Mouse (Mus musculus) intestine, embryonic 14.5 days (tissue): ENCODE measurements at regions not wholly inside any gene's neighbourhood (a gene's known extent, or its start where the extent isn't known, plus 50 kb on each side); places are given as distances from the start of the nearest gene placed in this dataset.
A peak's percentile ranks its signal among the peaks of the same experiment; 100 is the strongest.

ENCODE experiments used
- ATAC-seq: fragments of 200-750 bp; cut with Nextera tagmentation; replicated peaks from 2 replicates; pipeline ENCODE4 v1.8.0; 2017; ENCODE audit warnings: low read depth, moderate number of reproducible peaks, moderate TSS enrichment, moderate library complexity; ENCODE audit not compliant: low FRiP score, low TSS enrichment
- DNase-seq: peaks from one replicate; pipeline ENCODE4 v3.0.0-alpha.2; 2018; ENCODE audit warnings: low spot score
- H3K27ac ChIP-seq: fragments of 300-500 bp; sonication (generic); 2 replicates; pipeline ENCODE4 v1.5.1; 2014; ENCODE audit warnings: low read depth, mild to moderate bottlenecking, control low read depth
- H3K27me3 ChIP-seq: fragments of 300-500 bp; sonication (generic); replicated peaks from 2 replicates; pipeline ENCODE4 v1.6.1; 2014; ENCODE audit warnings: low read length, control low read depth; ENCODE audit not compliant: control insufficient read depth, insufficient read depth
- H3K36me3 ChIP-seq: fragments of 300-500 bp; sonication (generic); 2 replicates; pipeline ENCODE4 v1.6.1; 2014; ENCODE audit warnings: low read length, control low read depth; ENCODE audit not compliant: control insufficient read depth, insufficient read depth
- H3K4me1 ChIP-seq: fragments of 300-500 bp; sonication (generic); replicated peaks from 2 replicates; pipeline ENCODE4 v1.6.1; 2014; ENCODE audit warnings: low read length, control low read depth, mixed read lengths; ENCODE audit not compliant: control insufficient read depth, insufficient read depth
- H3K4me2 ChIP-seq: fragments of 300-500 bp; sonication (generic); 2 replicates; pipeline ENCODE4 v1.6.1; 2014; ENCODE audit warnings: low read length
- H3K4me3 ChIP-seq: fragments of 300-500 bp; sonication (generic); 2 replicates; pipeline ENCODE4 v1.5.1; 2014; ENCODE audit warnings: low read depth, low read length, control low read depth, mixed read lengths
- H3K9ac ChIP-seq: fragments of 300-500 bp; sonication (generic); 2 replicates; pipeline ENCODE4 v1.6.1; 2014; ENCODE audit warnings: mild to moderate bottlenecking, low read length
- H3K9me3 ChIP-seq: fragments of 300-500 bp; sonication (generic); 2 replicates; pipeline ENCODE4 v1.6.1; 2016; ENCODE audit warnings: low read length, control low read depth; ENCODE audit not compliant: control insufficient read depth
- WGBS: fragments of 180-500 bp; shearing (Covaris S2); extraction: QIAGEN DNeasy Blood & Tissue Kit; methylation state at CpG from one replicate; pipeline ENCODE4 v1.1.7; 2014; 5-methylcytosine and 5-hydroxymethylcytosine counted together

- 65% methylated on average over 2 of the region's 2 CpGs for WGBS
- Histone ChIP-seq H3K9me3 (no peaks in the 10 kb centered on the region), H3K4me2 (no peak overlapping the region), H3K27me3 (no peaks in the 10 kb centered on the region), H3K27ac (no peak overlapping the region), H3K9ac (no peak overlapping the region), H3K36me3 (no peaks in the 10 kb centered on the region), H3K4me3 (no peak overlapping the region), H3K4me1 (no peaks in the 10 kb centered on the region)
- ATAC-seq = no peak
- no peak for DNase-seq
Measured at GRCm38 (mm10) chr2:105454353-105454752, 55.2 kb upstream of the Rcn1 start.

- H3K27ac ChIP-seq = no peak overlapping the region
- no peak overlapping the region for H3K4me2 ChIP-seq
- H3K27me3 ChIP-seq = no peaks in the 10 kb centered on the region
- no peaks in the 10 kb centered on the region for H3K9me3 ChIP-seq
- DNase-seq (no peak), ATAC-seq (no peak)
- no peak overlapping the region for H3K9ac ChIP-seq
- H3K4me1 ChIP-seq = no peaks in the 10 kb centered on the region
- no peak overlapping the region for H3K4me3 ChIP-seq
- no peaks in the 10 kb centered on the region for H3K36me3 ChIP-seq
Measured at GRCm38 (mm10) chr2:105454836-105455235, 55.7 kb upstream of the Rcn1 start.

GRCm38 (mm10) chr2:105458643-105459042 is 59.5 kb upstream of the Rcn1 start:
- Histone ChIP-seq H3K27ac (no peak overlapping the region), H3K36me3 (no peaks in the 10 kb centered on the region), H3K9me3 (no peaks in the 10 kb centered on the region), H3K9ac (no peak overlapping the region), H3K4me2 (no peak overlapping the region), H3K4me3 (no peak overlapping the region), H3K27me3 (no peaks in the 10 kb centered on the region), H3K4me1 (no peaks in the 10 kb centered on the region)
- DNase-seq = no peak
- WGBS = 88% methylated on average over 4 of the region's 4 CpGs
- ATAC-seq = no peak

GRCm38 (mm10) chr2:105459512-105459911 is 60.4 kb upstream of the Rcn1 start:
- no peak for ATAC-seq
- H3K27ac ChIP-seq = no peak overlapping the region
- 82% methylated on average over 9 of the region's 9 CpGs for WGBS
- H3K36me3 ChIP-seq = no peaks in the 10 kb centered on the region
- H3K9me3 ChIP-seq = no peaks in the 10 kb centered on the region
- no peaks in the 10 kb centered on the region for H3K4me1 ChIP-seq
- no peak overlapping the region for H3K4me3 ChIP-seq
- no peak for DNase-seq
- no peak overlapping the region for H3K4me2 ChIP-seq
- no peaks in the 10 kb centered on the region for H3K27me3 ChIP-seq
- no peak overlapping the region for H3K9ac ChIP-seq

- no peak for DNase-seq
Measured at GRCm38 (mm10) chr2:105465630-105466029, 66.5 kb upstream of the Rcn1 start.

GRCm38 (mm10) chr2:105468930-105469329 is 69.8 kb upstream of the Rcn1 start:
- no peaks in the 10 kb centered on the region for H3K27me3 ChIP-seq
- H3K4me3 ChIP-seq = no peak overlapping the region
- 42% methylated on average over 5 of the region's 5 CpGs for WGBS
- no peak overlapping the region for H3K9ac ChIP-seq
- DNase-seq = peak; percentile 65
- H3K27ac ChIP-seq = no peak overlapping the region
- H3K36me3 ChIP-seq = no peaks in the 10 kb centered on the region
- H3K4me1 ChIP-seq = no peaks in the 10 kb centered on the region
- H3K9me3 ChIP-seq = no peaks in the 10 kb centered on the region
- H3K4me2 ChIP-seq = no peak overlapping the region
- no peak for ATAC-seq

More at GRCm38 (mm10) chr2:105465630-105466029, 66.5 kb upstream of the Rcn1 start:
- no peak overlapping the region for H3K9ac ChIP-seq
- no peak overlapping the region for H3K4me3 ChIP-seq
- H3K36me3 ChIP-seq = no peaks in the 10 kb centered on the region
- H3K4me1 ChIP-seq = no peaks in the 10 kb centered on the region
- no peak overlapping the region for H3K27ac ChIP-seq
- no peaks in the 10 kb centered on the region for H3K9me3 ChIP-seq
- no peak overlapping the region for H3K4me2 ChIP-seq
- no peak for ATAC-seq
- 85% methylated on average over 6 of the region's 6 CpGs for WGBS
- H3K27me3 ChIP-seq = no peaks in the 10 kb centered on the region

GRCm38 (mm10) chr2:105476028-105476677 is 77.0 kb upstream of the Rcn1 start:
- ATAC-seq = peak; percentile 40; the same call in 1 of the 2 replicates
- Histone ChIP-seq H3K27ac (no peak overlapping the region), H3K4me2 (no peak overlapping the region), H3K4me1 (no peaks in the 10 kb centered on the region), H3K27me3 (no peaks in the 10 kb centered on the region), H3K9me3 (no peaks in the 10 kb centered on the region), H3K36me3 (no peaks in the 10 kb centered on the region), H3K9ac (no peak overlapping the region), H3K4me3 (no peak overlapping the region)
- peak; percentile 34 for DNase-seq
- WGBS = 68% methylated on average over 7 of the region's 7 CpGs

- H3K4me3 ChIP-seq = no peak overlapping the region
- DNase-seq (no peak), ATAC-seq (no peak)
- no peak overlapping the region for H3K27ac ChIP-seq
- no peak overlapping the region for H3K4me2 ChIP-seq
- no peak overlapping the region for H3K9ac ChIP-seq
- no peaks in the 10 kb centered on the region for H3K4me1 ChIP-seq
- no peaks in the 10 kb centered on the region for H3K36me3 ChIP-seq
- no peaks in the 10 kb centered on the region for H3K9me3 ChIP-seq
- no peaks in the 10 kb centered on the region for H3K27me3 ChIP-seq
- 78% methylated on average over 11 of the region's 11 CpGs for WGBS
Measured at GRCm38 (mm10) chr2:105481990-105482592, 83.0 kb upstream of the Rcn1 start.

- H3K9me3 ChIP-seq = no peaks in the 10 kb centered on the region
- no peak for DNase-seq
- no peak overlapping the region for H3K4me3 ChIP-seq
- no peaks in the 10 kb centered on the region for H3K4me1 ChIP-seq
- H3K4me2 ChIP-seq = no peak overlapping the region
- H3K9ac ChIP-seq = no peak overlapping the region
- no peaks in the 10 kb centered on the region for H3K27me3 ChIP-seq
- ATAC-seq = no peak
- H3K36me3 ChIP-seq = no peaks in the 10 kb centered on the region
- WGBS = 67% methylated on average over 3 of the region's 3 CpGs
- no peak overlapping the region for H3K27ac ChIP-seq
Measured at GRCm38 (mm10) chr2:105484496-105484895, 85.4 kb upstream of the Rcn1 start.
